Comparison of ENCODE assay signal across 8 mouse cellular contexts in genomic region chr12:76883824-76884223, GRCm38 (mm10).
A peak's percentile ranks its signal among the peaks of the same experiment; 100 is the strongest.
DNase-seq lines count a peak whose midpoint lies in the region; ATAC-seq and TF ChIP-seq lines count a peak whose summit lies in the region.

No protein-coding gene starts in this region.

- intact Hi-C loops in heart, postnatal 14 days (cut with DNase I): loop anchor here (2.0 to 5.0 kb wide), 2 partner anchors 43 to 78 kb away; partner anchors contain the start of gene Max
- intact Hi-C loops in left cerebral cortex, adult 2 months (cut with DNase I): no loop called here

- DNase-seq in R1 (ENCODE audit: low read depth, low spot score): peak; percentile 98
- DNase-seq in heart, postnatal 14 days: peak; percentile 92
- peak; percentile 39 for DNase-seq in urinary bladder, adult 2 months (ENCODE audit: low spot score)
- DNase-seq in layer of hippocampus, adult 18-20 months (ENCODE audit: low spot score in 2 of 2): no peak
- DNase-seq in left cerebral cortex, adult 2 months (ENCODE audit: extremely low spot score in 1 of 2, low spot score in 2 of 2): no peak
- DNase-seq in midbrain, postnatal 0 days (ENCODE audit: low spot score): no peak

- H3K4me1 ChIP-seq in embryonic facial prominence, embryonic 12.5 days: no peaks in the 10 kb centered on the region; the same call in 1 of the 2 replicates
- peaks cover 9% of the 10 kb centered on the region for H3K4me1 ChIP-seq in limb, embryonic 15.5 days
- H3K4me1 ChIP-seq in midbrain, postnatal 0 days (ENCODE audit: insufficient read depth, low read length): no peaks in the 10 kb centered on the region

- ATAC-seq in embryonic facial prominence, embryonic 12.5 days (ENCODE audit: insufficient number of reproducible peaks, insufficient read depth, low FRiP score, low TSS enrichment): peak; percentile 41; the same call in 1 of the 2 replicates
- 0 out of 2 replicates have a peak, but pooled peaks have one; percentile 63 for ATAC-seq in limb, embryonic 15.5 days (ENCODE audit: insufficient number of reproducible peaks, low FRiP score, low TSS enrichment, low read depth)
- ATAC-seq in midbrain, postnatal 0 days (ENCODE audit: low FRiP score): no peak

- peaks cover 2% of the 10 kb centered on the region; the same call in 1 of the 2 replicates for H3K36me3 ChIP-seq in embryonic facial prominence, embryonic 12.5 days
- peaks cover 8% of the 10 kb centered on the region for H3K36me3 ChIP-seq in limb, embryonic 15.5 days
- 0 out of 2 replicates have a peak, but pooled peaks cover 5% of the 10 kb centered on the region for H3K36me3 ChIP-seq in midbrain, postnatal 0 days (ENCODE audit: insufficient read depth, low read length)

- 46% methylated on average over 9 of the region's 9 CpGs for WGBS in embryonic facial prominence, embryonic 12.5 days
- 18% methylated on average over 9 of the region's 9 CpGs for WGBS in limb, embryonic 15.5 days
- 83% methylated on average over 9 of the region's 9 CpGs for WGBS in midbrain, postnatal 0 days

- no peak overlapping the region for H3K4me3 ChIP-seq in embryonic facial prominence, embryonic 12.5 days
- no peak overlapping the region for H3K4me3 ChIP-seq in limb, embryonic 15.5 days
- H3K4me3 ChIP-seq in left cerebral cortex, adult 2 months: no peak overlapping the region
- no peak overlapping the region for H3K4me3 ChIP-seq in midbrain, postnatal 0 days (ENCODE audit: low read depth, low read length)

- no peaks in the 10 kb centered on the region for H3K9me3 ChIP-seq in embryonic facial prominence, embryonic 12.5 days
- no peaks in the 10 kb centered on the region for H3K9me3 ChIP-seq in limb, embryonic 15.5 days
- H3K9me3 ChIP-seq in midbrain, postnatal 0 days (ENCODE audit: low read length): no peaks in the 10 kb centered on the region

- H3K4me2 ChIP-seq in embryonic facial prominence, embryonic 12.5 days (replicated peaks): no peak overlapping the region
- no peak overlapping the region for H3K4me2 ChIP-seq in limb, embryonic 15.5 days
- H3K4me2 ChIP-seq in midbrain, postnatal 0 days (ENCODE audit: low read depth, low read length, poor library complexity, severe bottlenecking): no peak overlapping the region

- no peak overlapping the region for H3K27ac ChIP-seq in embryonic facial prominence, embryonic 12.5 days
- H3K27ac ChIP-seq in limb, embryonic 15.5 days: peak overlapping the region; percentile 38; the same call in 1 of the 2 replicates
- H3K27ac ChIP-seq in left cerebral cortex, adult 2 months: no peak overlapping the region
- H3K27ac ChIP-seq in midbrain, postnatal 0 days (ENCODE audit: low read depth, low read length): no peak overlapping the region

- no peak overlapping the region for H3K9ac ChIP-seq in embryonic facial prominence, embryonic 12.5 days
- H3K9ac ChIP-seq in limb, embryonic 15.5 days: no peak overlapping the region
- no peak overlapping the region for H3K9ac ChIP-seq in midbrain, postnatal 0 days (replicated peaks; ENCODE audit: low read length, poor library complexity, severe bottlenecking)

- no peak for TF ChIP-seq CTCF in left cerebral cortex, adult 2 months (IDR thresholded peaks at IDR 0.05)
- no peak for TF ChIP-seq CTCF in midbrain, postnatal 0 days (IDR thresholded peaks at IDR 0.05)

- H3K27me3 ChIP-seq in embryonic facial prominence, embryonic 12.5 days: no peaks in the 10 kb centered on the region
- H3K27me3 ChIP-seq in limb, embryonic 15.5 days: no peaks in the 10 kb centered on the region
- no peaks in the 10 kb centered on the region for H3K27me3 ChIP-seq in midbrain, postnatal 0 days (ENCODE audit: insufficient read depth, low read length)

Comparison
In these comparisons a context has a peak if more than half of its experiments do, and no peak if none do; other contexts are left out.
1. DNase-seq: peak in R1 (single experiment), heart, postnatal 14 days (2 of 2) and urinary bladder, adult 2 months (single experiment); none in layer of hippocampus, adult 18-20 months (0 of 2), left cerebral cortex, adult 2 months (0 of 2) and midbrain, postnatal 0 days (single experiment).